Mouse (Mus musculus) heart, postnatal 0 days (tissue): ENCODE data around the gene Prc1.

Source experiments
- CTCF ChIP-seq: IDR thresholded peaks from 2 replicates; pipeline ENCODE4 v1.5.1; 2016; ENCODE audit warnings: antibody characterized with exemption, control low read depth, low read depth
- EP300 ChIP-seq: IDR thresholded peaks from 2 replicates; pipeline ENCODE4 v1.6.1; 2016; ENCODE audit warnings: antibody characterized with exemption, low read depth

GRCm38 (mm10) chr7:80326076-80326475 is 31.8 kb downstream of the Prc1 start:
- TF ChIP-seq CTCF (no peak), EP300 (no peak)
